Mouse (Mus musculus) MEL (cell line): ENCODE results near the gene Gcsam.

Source experiments
- CHD1 ChIP-seq: IDR thresholded peaks from 2 replicates; pipeline ENCODE4 v1.6.1; 2012; ENCODE audit warnings: low read depth, mild to moderate bottlenecking, inconsistent platforms, low read length, improper control_type of control experiment
- CHD2 ChIP-seq: IDR thresholded peaks from 2 replicates; pipeline ENCODE4 v1.6.1; 2011; ENCODE audit warnings: low read length, improper control_type of control experiment
- CTCF ChIP-seq, 3 experiments: IDR thresholded peaks in 2 of 3; conservative IDR thresholded peaks in 1 of 3; 2 replicates each; pipeline ENCODE4 v1.5.1; 2011 to 2012; ENCODE audit warnings: low read length in 3 of 3, low read depth in 2 of 3, mild to moderate bottlenecking in 2 of 3, improper control_type of control experiment in 1 of 3, inconsistent platforms in 1 of 3, mixed read lengths in 1 of 3, moderate library complexity in 1 of 3; ENCODE audit not compliant: control insufficient read depth in 1 of 3, insufficient read depth in 1 of 3, poor library complexity in 1 of 3, severe bottlenecking in 1 of 3
- ELF1 ChIP-seq: IDR thresholded peaks from 2 replicates; pipeline ENCODE4 v1.6.1; 2014; ENCODE audit warnings: low read depth, mild to moderate bottlenecking, inconsistent platforms, low read length, improper control_type of control experiment, moderate library complexity
- GATA1 ChIP-seq: IDR thresholded peaks from 2 replicates; pipeline ENCODE4 v1.6.1; 2011; ENCODE audit warnings: low read depth, low read length, improper control_type of control experiment
- MAX ChIP-seq: IDR thresholded peaks from 2 replicates; pipeline ENCODE4 v1.6.1; 2011; ENCODE audit warnings: low read length, improper control_type of control experiment
- MXI1 ChIP-seq: IDR thresholded peaks from 2 replicates; pipeline ENCODE4 v1.6.1; 2011; ENCODE audit warnings: mild to moderate bottlenecking, low read depth, low read length, improper control_type of control experiment
- MYB ChIP-seq: IDR thresholded peaks from 2 replicates; pipeline ENCODE4 v1.6.1; 2011; ENCODE audit warnings: mild to moderate bottlenecking, low read depth, low read length, improper control_type of control experiment
- POLR2A ChIP-seq, 2 experiments: IDR thresholded peaks; 2 replicates each; pipeline ENCODE4 v1.6.1; 2011 to 2012; ENCODE audit warnings: low read length in 2 of 2, mild to moderate bottlenecking in 2 of 2, control low read depth in 1 of 2, improper control_type of control experiment in 1 of 2, low read depth in 1 of 2, moderate library complexity in 1 of 2; ENCODE audit not compliant: control insufficient read depth in 1 of 2, insufficient read depth in 1 of 2, poor library complexity in 1 of 2
- POLR2AphosphoS2 ChIP-seq: IDR thresholded peaks from 2 replicates; pipeline ENCODE4 v1.6.1; 2011; ENCODE audit warnings: low read length, improper control_type of control experiment
- USF2 ChIP-seq, 2 experiments: IDR thresholded peaks; 2 replicates each; pipeline ENCODE4 v1.6.1; 2011 to 2012; ENCODE audit warnings: improper control_type of control experiment in 2 of 2, low read length in 2 of 2, borderline replicate concordance in 1 of 2, inconsistent platforms in 1 of 2, low read depth in 1 of 2, mild to moderate bottlenecking in 1 of 2; ENCODE audit not compliant: insufficient read depth in 1 of 2
- ZC3H11A ChIP-seq: IDR thresholded peaks from 2 replicates; pipeline ENCODE4 v1.6.1; 2012; ENCODE audit warnings: low read depth, mild to moderate bottlenecking, inconsistent platforms, low read length, improper control_type of control experiment

DNA sequence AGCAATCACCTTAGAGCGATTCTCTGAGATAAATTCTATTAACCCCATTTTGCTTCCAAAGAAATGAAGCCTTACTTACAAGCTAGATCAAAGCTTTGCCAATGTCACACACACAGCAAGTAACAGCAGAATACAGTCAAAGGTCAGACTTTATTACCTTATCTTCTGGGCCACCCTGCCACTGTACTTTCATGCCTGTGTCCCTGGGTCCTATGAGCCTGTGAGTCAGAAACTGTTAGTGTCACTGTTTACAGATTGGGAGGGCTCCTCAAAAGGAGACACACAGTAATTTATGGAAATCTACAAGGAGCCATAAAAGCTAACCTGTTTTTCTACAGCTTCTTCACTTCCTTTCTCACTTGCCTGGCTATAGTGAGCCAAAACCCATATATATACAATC is 48.1 kb downstream of the Gcsam start:
- TF ChIP-seq CHD1 (no peak), POLR2A (IDR thresholded peaks at IDR 0.05; ENCODE audit: control insufficient read depth in 1 of 2, insufficient read depth in 1 of 2, low read depth in 1 of 2, low read length in 2 of 2, poor library complexity in 1 of 2) (no peak), CTCF (IDR thresholded peaks at IDR 0.05 in 2 of 3, conservative IDR thresholded peaks at IDR 0.05 in 1 of 3; ENCODE audit: control insufficient read depth in 1 of 3, insufficient read depth in 1 of 3, low read depth in 2 of 3, low read length in 3 of 3, poor library complexity in 1 of 3, severe bottlenecking in 1 of 3) (no peak), MAX (no peak), MYB (no peak), ZC3H11A (no peak), ELF1 (no peak), CHD2 (no peak), POLR2AphosphoS2 (no peak), GATA1 (no peak), MXI1 (no peak), USF2 (IDR thresholded peaks at IDR 0.05; ENCODE audit: borderline replicate concordance in 1 of 2, insufficient read depth in 1 of 2, low read depth in 1 of 2, low read length in 2 of 2) (no peak)
